Mouse (Mus musculus): ENCODE measurements around the gene Tmem14a. TPM values are rescaled to one million over a fixed set of nuclear protein-coding genes. Genes with fewer than 3 reads are reported as not detected.

Gene Tmem14a
- total RNA-seq, 1 experiment from 2014 or later = 4.4 TPM

Other genes with a start within 250 kb of the Tmem14a start
- 7.0 and 7.1 TPM in 2 replicates for gene Tram2, start 139.3 kb upstream of the Tmem14a start, total RNA-seq (2021)
- gene Gsta3, start 22.0 kb downstream of the Tmem14a start, total RNA-seq (2021) = 16.1 and 88.9 TPM in 2 replicates
- gene Khdc1a, start 131.1 kb downstream of the Tmem14a start, total RNA-seq (2021) = not detected in 2 replicates
- not detected in 2 replicates for gene Khdc1c, start 149.8 kb downstream of the Tmem14a start, total RNA-seq (2021)
- gene Khdc1b, start 165.0 kb downstream of the Tmem14a start, total RNA-seq (2021) = not detected in 2 replicates

Data from adrenal gland, postnatal 14 days (tissue).